Mouse (Mus musculus) lung, postnatal 0 days (tissue): Measurements from ENCODE around the gene Slc22a23. TPM values are rescaled to one million over a fixed set of nuclear protein-coding genes. Genes with fewer than 3 reads are reported as not detected.
"Not testable (repeated sequence)": the region's sequence is repeated elsewhere in the genome, so short reads cannot be mapped to it uniquely, and the experiment has no call there.

Source experiments
- ATAC-seq: fragments of 200-750 bp; cut with Nextera tagmentation; 2 replicates; pipeline ENCODE4 v1.8.0; 2017; ENCODE audit warnings: moderate library complexity
- DNase-seq: peaks from one replicate; pipeline ENCODE4 v3.0.0-alpha.2; 2016; ENCODE audit warnings: low spot score
- H3K27ac ChIP-seq: fragments of 300-500 bp; sonication (generic); 2 replicates; pipeline ENCODE4 v1.5.1; 2014; ENCODE audit warnings: antibody characterized with exemption, mild to moderate bottlenecking, low read length, mixed read lengths
- H3K27me3 ChIP-seq: fragments of 300-500 bp; sonication (generic); replicated peaks from 2 replicates; pipeline ENCODE4 v1.6.1; 2014; ENCODE audit warnings: low read length, mixed read lengths; ENCODE audit not compliant: insufficient read depth
- H3K36me3 ChIP-seq: fragments of 300-500 bp; sonication (generic); 2 replicates; pipeline ENCODE4 v1.6.1; 2014; ENCODE audit warnings: low read length, mixed read lengths; ENCODE audit not compliant: insufficient read depth
- H3K4me1 ChIP-seq: fragments of 300-500 bp; sonication (generic); 2 replicates; pipeline ENCODE4 v1.6.1; 2014; ENCODE audit warnings: antibody characterized with exemption, low read depth, low read length, mixed read lengths; ENCODE audit not compliant: insufficient read depth
- H3K4me2 ChIP-seq: fragments of 300-500 bp; sonication (generic); replicated peaks from 2 replicates; pipeline ENCODE4 v1.6.1; 2014; ENCODE audit warnings: low read depth, mild to moderate bottlenecking, low read length, moderate library complexity, mixed read lengths
- H3K4me3 ChIP-seq: fragments of 300-500 bp; sonication (generic); 2 replicates; pipeline ENCODE4 v1.5.1; 2014; ENCODE audit warnings: low read depth, low read length
- H3K9ac ChIP-seq: fragments of 300-500 bp; sonication (generic); replicated peaks from 2 replicates; pipeline ENCODE4 v1.6.1; 2014; ENCODE audit warnings: low read depth, mild to moderate bottlenecking
- H3K9me3 ChIP-seq: fragments of 300-500 bp; sonication (generic); 2 replicates; pipeline ENCODE4 v1.6.1; 2016; ENCODE audit warnings: low read length, mixed read lengths
- CTCF ChIP-seq: IDR thresholded peaks from 2 replicates; pipeline ENCODE4 v1.5.1; 2016; ENCODE audit warnings: antibody characterized with exemption, mild to moderate bottlenecking
- EP300 ChIP-seq: IDR thresholded peaks from 2 replicates; pipeline ENCODE4 v1.6.1; 2016; ENCODE audit warnings: antibody characterized with exemption, mild to moderate bottlenecking, control low read depth
- WGBS: fragments of 180-500 bp; shearing (Covaris S2); extraction: QIAGEN DNeasy Blood & Tissue Kit; methylation state at CpG from one replicate; pipeline ENCODE4 v1.1.7; 2014; 5-methylcytosine and 5-hydroxymethylcytosine counted together
- polyA plus RNA-seq: library from polyadenylated mRNA; unstranded; fragments of >200 nt; fragmentation: Nextera tagmentation; extraction: Ambion mirVana; gene quantifications from 2 replicates; pipeline ENCODE4 v1.2.1, GENCODE M21; 2015

The Slc22a23 gene
- polyA plus RNA-seq: 8.1 and 9.1 TPM in 2 replicates

DNA sequence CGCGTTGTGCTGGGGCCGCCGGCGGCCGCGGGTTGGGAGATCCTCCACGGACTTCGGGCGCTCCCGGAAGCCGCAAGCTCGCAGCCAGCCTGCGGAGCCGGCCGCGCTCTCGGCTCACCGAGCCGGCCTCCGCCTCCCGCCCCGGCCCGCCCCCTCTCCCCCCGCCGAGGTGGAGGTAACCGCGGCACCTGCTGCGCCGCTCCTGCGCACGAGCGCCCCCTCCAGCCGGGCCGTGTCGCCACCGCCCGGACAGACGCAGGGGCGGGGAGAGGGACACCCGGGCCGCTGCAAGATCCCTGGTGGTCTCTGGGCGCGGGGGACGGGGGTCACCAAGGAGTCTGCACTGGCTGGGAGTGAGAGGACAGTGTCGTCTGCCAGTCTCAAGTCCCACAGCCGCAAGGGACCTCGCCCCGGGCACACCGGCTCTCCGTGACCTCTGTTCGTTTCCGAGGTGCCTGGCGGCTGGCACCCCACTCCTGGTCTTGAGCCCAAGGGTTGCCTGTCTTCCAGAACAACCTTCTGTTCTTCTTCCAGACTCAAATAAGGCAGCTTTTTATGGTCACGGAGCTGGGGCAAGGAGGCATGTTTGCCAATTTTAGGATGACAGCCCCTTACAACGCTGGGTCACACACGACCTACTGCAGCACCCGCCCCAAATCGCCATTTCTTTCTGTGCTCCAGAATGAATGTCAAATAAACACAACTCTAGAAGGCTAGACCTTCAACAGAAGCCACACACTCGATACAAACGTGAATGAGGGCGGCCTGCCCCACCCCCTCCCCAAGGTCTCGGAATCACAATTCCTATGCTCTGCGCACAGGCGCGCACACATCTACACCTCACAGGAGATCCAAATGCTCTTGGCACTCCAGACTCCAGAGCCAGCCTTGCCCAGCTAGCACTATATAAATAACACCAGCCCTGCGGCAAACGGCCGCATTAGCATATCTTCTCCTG is at the start of gene Slc22a23:
Slc22a23 (minus strand) TSS at position 55 of the 958 bp plus-strand sequence.
- H3K4me3 ChIP-seq: peak within 1 kb of the TSS; percentile 73
- ATAC-seq (peak; percentile 83), DNase-seq (peak; percentile 78)
- WGBS: 4% methylated on average over 37 of the region's 69 CpGs
- H3K4me2 ChIP-seq: peak within 1 kb of the TSS; percentile 91
- H3K9me3 ChIP-seq: no peaks in the 10 kb centered on the region
- no peaks in the 10 kb centered on the region for H3K36me3 ChIP-seq
- H3K4me1 ChIP-seq: no peaks in the 10 kb centered on the region; the same call in 1 of the 2 replicates
- H3K27ac ChIP-seq: peak within 1 kb of the TSS; percentile 83
- no peaks in the 10 kb centered on the region for H3K27me3 ChIP-seq
- peak within 1 kb of the TSS; percentile 54 for H3K9ac ChIP-seq
- peak; percentile 74 for TF ChIP-seq CTCF
- no peak for TF ChIP-seq EP300

DNA sequence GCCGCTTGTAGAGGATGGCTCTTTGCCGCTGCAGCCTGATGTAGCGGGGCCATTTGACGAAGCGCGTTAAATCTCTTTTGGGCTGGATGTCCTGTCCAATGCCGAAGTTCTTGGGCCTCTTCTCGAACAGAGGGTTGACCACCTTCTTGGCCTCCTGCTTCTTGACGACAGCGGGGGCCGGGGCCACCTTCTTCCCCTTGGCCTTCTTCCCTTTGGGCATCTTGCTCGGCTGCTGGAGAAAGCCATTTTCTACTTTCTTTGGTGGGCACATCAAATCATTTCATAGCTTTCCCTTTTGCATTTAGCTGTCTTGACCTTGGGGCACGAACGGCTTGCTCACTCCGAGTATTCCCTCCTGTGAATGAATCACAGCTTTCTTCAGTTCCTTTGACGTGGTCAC is 49.3 kb upstream of the Slc22a23 start:
- 65% methylated on average over 7 of the region's 16 CpGs for WGBS
- not testable (repeated sequence) for DNase-seq, H3K36me3 ChIP-seq, H3K27ac ChIP-seq, H3K27me3 ChIP-seq, H3K9ac ChIP-seq, H3K9me3 ChIP-seq, ATAC-seq, H3K4me2 ChIP-seq, H3K4me3 ChIP-seq, H3K4me1 ChIP-seq

DNA sequence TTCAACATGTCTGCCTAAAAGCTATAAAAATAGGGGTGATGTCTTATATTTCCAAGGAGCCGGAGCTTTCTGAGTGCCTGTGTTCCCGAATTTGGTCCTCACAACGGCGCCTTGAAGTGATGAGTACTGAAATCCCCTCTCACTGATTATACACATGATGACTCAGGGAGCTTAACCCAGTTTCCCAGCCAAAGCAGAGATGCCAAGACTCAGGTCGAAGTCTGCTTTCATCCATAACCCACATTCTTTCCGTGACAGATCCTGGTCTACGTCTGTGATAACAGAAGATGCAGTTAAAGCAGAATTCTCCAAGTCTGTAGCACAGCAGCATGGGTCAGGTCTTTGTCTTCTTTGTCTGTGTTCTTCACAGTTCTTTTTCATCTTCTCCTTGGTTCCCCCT is 47.4 kb upstream of the Slc22a23 start:
- Histone ChIP-seq H3K9me3 (no peaks in the 10 kb centered on the region), H3K27ac (no peak overlapping the region), H3K27me3 (no peaks in the 10 kb centered on the region), H3K4me1 (no peaks in the 10 kb centered on the region), H3K9ac (no peak overlapping the region), H3K4me2 (no peak overlapping the region), H3K36me3 (no peaks in the 10 kb centered on the region), H3K4me3 (no peak overlapping the region)
- TF ChIP-seq EP300 (no peak), CTCF (no peak)
- 72% methylated on average over 7 of the region's 7 CpGs for WGBS
- no peak for ATAC-seq
- no peak for DNase-seq

GRCm38 (mm10) chr13:34388219-34388618 is 43.2 kb upstream of the Slc22a23 start:
- 63% methylated on average over 5 of the region's 5 CpGs for WGBS
- Histone ChIP-seq H3K27me3 (no peaks in the 10 kb centered on the region), H3K36me3 (no peaks in the 10 kb centered on the region), H3K4me3 (no peak overlapping the region), H3K4me1 (no peaks in the 10 kb centered on the region), H3K9ac (no peak overlapping the region), H3K4me2 (no peak overlapping the region), H3K27ac (no peak overlapping the region), H3K9me3 (no peaks in the 10 kb centered on the region)
- no peak for TF ChIP-seq CTCF
- TF ChIP-seq EP300: no peak
- ATAC-seq: no peak
- DNase-seq: no peak

DNA sequence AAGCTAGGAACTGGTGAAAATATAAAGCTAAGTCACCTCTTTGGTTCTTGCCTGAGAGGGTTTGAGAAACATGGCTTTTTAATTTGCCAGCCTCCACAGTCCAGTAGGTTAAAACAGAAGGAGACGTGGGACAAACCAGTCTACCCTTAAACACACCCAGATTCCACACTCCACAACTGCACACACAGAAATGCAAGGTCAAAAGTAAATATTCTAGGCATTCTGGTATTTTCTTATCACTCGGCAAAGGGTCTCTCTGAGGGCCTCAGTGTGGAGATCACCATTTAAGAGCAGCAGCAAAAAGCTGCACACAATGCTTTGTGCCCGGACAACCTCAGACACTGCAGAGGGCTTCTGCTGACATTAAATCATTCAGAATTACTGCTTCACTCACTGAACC is 38.4 kb upstream of the Slc22a23 start:
- TF ChIP-seq EP300 (peak; percentile 81), CTCF (no peak)
- Histone ChIP-seq H3K4me2 (no peak overlapping the region), H3K4me3 (no peak overlapping the region), H3K4me1 (no peaks in the 10 kb centered on the region), H3K36me3 (no peaks in the 10 kb centered on the region), H3K27ac (0 out of 2 replicates have a peak overlapping the region, but pooled peaks have one; percentile 6), H3K9me3 (no peaks in the 10 kb centered on the region), H3K9ac (no peak overlapping the region), H3K27me3 (no peaks in the 10 kb centered on the region)
- DNase-seq: peak; percentile 49
- 51% methylated on average over 3 of the region's 3 CpGs for whole genome bisulfite sequencing
- peak; percentile 83 for ATAC-seq

- DNase-seq: no peak
- no peaks in the 10 kb centered on the region for H3K27me3 ChIP-seq
- no peak for TF ChIP-seq CTCF
- TF ChIP-seq EP300: no peak
- no peaks in the 10 kb centered on the region for H3K9me3 ChIP-seq
- H3K4me3 ChIP-seq: no peak overlapping the region
- 89% methylated on average over 3 of the region's 3 CpGs for WGBS
- no peaks in the 10 kb centered on the region for H3K36me3 ChIP-seq
- H3K27ac ChIP-seq: no peak overlapping the region
- no peaks in the 10 kb centered on the region for H3K4me1 ChIP-seq
- no peak overlapping the region for H3K4me2 ChIP-seq
- no peak for ATAC-seq
- no peak overlapping the region for H3K9ac ChIP-seq
Observed at GRCm38 (mm10) chr13:34378926-34379325, 33.9 kb upstream of the Slc22a23 start.
